Mouse (Mus musculus) megakaryocyte progenitor cell, adult 5-6 weeks (primary cell): ENCODE data around the gene Zfp39. TPM values are rescaled to one million over a fixed set of nuclear protein-coding genes. Genes with fewer than 3 reads are reported as not detected.

Source experiments
- ATAC-seq: replicated peaks from 2 replicates; pipeline ENCODE4 v1.8.0; 2016; ENCODE audit warnings: mild to moderate bottlenecking, moderate TSS enrichment, inconsistent platforms; ENCODE audit not compliant: poor library complexity
- total RNA-seq, 2 experiments: library from RNA; stranded (forward) in 1 of 2; stranded (reverse) in 1 of 2; fragments of 157-497, 149-512 nt in 1 of 2; fragments of 200-1000 nt in 1 of 2; gene quantifications; 2 replicates each; pipeline versions ENCODE4 v1.2.3 to v1.2.4; 2015 to 2017

The Zfp39 gene
- total RNA-seq (2015) (23.9 and 29.2 TPM in 2 replicates), total RNA-seq (2017) (7.9 and 9.5 TPM in 2 replicates)

- ATAC-seq: peak; percentile 92
These were observed at the start of gene Zfp39 for GRCm38 (mm10) chr11:58903511-58904409. TSS of gene Zfp39 (minus strand) at chr11:58904225.

- peak; percentile 24; the same call in 1 of the 2 replicates for ATAC-seq
These were observed 49.5 kb upstream of the Zfp39 start for GRCm38 (mm10) chr11:58953351-58954169.

- ATAC-seq: no peak
These were observed 47.2 kb upstream of the Zfp39 start for GRCm38 (mm10) chr11:58951210-58951609.

GRCm38 (mm10) chr11:58949480-58950431, 45.7 kb upstream of the Zfp39 start:
- no peak for ATAC-seq

- peak; percentile 78 for ATAC-seq
These were observed 44.8 kb upstream of the Zfp39 start, which contains the start of gene Hist3h2ba for GRCm38 (mm10) chr11:58948542-58949479. TSS of gene Hist3h2ba (plus strand) at chr11:58948920.

GRCm38 (mm10) chr11:58947798-58948528, 43.9 kb upstream of the Zfp39 start:
- peak; percentile 52 for ATAC-seq

GRCm38 (mm10) chr11:58947306-58947705, 43.3 kb upstream of the Zfp39 start:
- no peak for ATAC-seq

- no peak for ATAC-seq
These were observed 40.1 kb upstream of the Zfp39 start for GRCm38 (mm10) chr11:58944136-58944535.

GRCm38 (mm10) chr11:58939088-58939439, 35.0 kb upstream of the Zfp39 start:
- ATAC-seq: no peak

- peak; percentile 99 for ATAC-seq
These were observed 34.5 kb upstream of the Zfp39 start, which contains the start of gene Rnf187 for GRCm38 (mm10) chr11:58938322-58939087. TSS of gene Rnf187 (minus strand) at chr11:58938916.

- 0 out of 2 replicates have a peak, but pooled peaks have one; percentile 7 for ATAC-seq
These were observed 33.9 kb upstream of the Zfp39 start for GRCm38 (mm10) chr11:58937909-58938308.

GRCm38 (mm10) chr11:58931576-58931975, 27.6 kb upstream of the Zfp39 start:
- ATAC-seq: 0 out of 2 replicates have a peak, but pooled peaks have one; percentile 18

GRCm38 (mm10) chr11:58930254-58930653, 26.2 kb upstream of the Zfp39 start:
- no peak for ATAC-seq

GRCm38 (mm10) chr11:58929641-58930040, 25.6 kb upstream of the Zfp39 start:
- ATAC-seq: no peak

GRCm38 (mm10) chr11:58929055-58929454, 25.0 kb upstream of the Zfp39 start:
- ATAC-seq: no peak

GRCm38 (mm10) chr11:58927790-58928651, 24.0 kb upstream of the Zfp39 start:
- ATAC-seq: peak; percentile 76

GRCm38 (mm10) chr11:58927053-58927452, 23.0 kb upstream of the Zfp39 start:
- no peak for ATAC-seq
